Mouse (Mus musculus): Measurements from ENCODE around the gene Bcl7c.

The Bcl7c gene

DNA sequence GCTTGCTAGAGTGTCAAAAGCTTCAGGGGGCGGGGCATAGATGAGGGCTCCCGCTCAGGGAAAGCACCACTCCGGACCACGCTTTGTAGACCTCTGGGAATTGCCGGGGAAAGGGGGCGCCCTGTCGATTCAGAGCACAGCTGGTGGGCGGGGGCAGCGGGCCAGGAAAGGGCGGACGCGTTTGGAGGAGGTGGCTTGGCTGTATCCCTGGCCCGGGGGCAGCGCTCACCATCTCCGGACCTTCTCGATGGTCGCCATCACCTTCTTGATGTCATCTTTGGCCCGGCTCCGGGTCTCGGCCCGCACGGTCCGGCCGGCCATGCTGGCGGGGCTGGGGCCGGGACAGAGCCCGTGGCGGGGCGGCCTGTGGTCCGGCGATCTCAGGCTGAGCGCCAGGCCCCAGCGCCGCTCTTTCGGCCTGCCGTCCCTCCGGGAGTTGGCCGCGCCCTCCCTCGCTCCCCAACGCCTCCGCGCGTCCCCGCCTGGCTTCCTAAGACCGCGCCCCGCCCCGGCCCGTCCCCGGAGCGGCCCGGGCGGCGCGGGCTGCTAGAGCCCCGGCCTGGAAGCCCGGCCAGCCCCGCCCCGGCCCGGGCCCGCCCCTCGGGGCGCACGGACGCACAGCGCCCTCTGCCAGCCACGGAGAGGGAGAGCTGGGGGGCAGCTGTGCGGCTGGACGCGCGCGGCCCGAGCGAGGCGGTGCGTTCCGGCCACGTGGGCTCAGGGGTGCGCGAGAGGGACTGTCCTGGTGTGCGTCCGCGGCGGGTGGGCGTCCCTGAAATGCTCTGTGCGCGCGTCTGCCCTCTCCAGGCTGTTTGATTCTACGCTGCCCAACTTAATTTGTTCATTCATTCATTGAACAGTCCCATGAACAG lies at the start of gene Bcl7c:
Gene Bcl7c, minus strand, starts transcription at position 727 of the 872 bp plus-strand sequence.
- peak; percentile 90 for DNase-seq (ENCODE audit: low read depth, low spot score)
- Histone ChIP-seq H3K36me3 (ENCODE audit: control insufficient read depth, insufficient read depth, low read length, poor library complexity, severe bottlenecking) (peaks cover 3% of the 10 kb centered on the region; the same call in 1 of the 2 replicates), H3K27me3 (ENCODE audit: control insufficient read depth, insufficient read depth, low read length, poor library complexity, severe bottlenecking) (no peaks in the 10 kb centered on the region; the same call in 1 of the 2 replicates)

DNA sequence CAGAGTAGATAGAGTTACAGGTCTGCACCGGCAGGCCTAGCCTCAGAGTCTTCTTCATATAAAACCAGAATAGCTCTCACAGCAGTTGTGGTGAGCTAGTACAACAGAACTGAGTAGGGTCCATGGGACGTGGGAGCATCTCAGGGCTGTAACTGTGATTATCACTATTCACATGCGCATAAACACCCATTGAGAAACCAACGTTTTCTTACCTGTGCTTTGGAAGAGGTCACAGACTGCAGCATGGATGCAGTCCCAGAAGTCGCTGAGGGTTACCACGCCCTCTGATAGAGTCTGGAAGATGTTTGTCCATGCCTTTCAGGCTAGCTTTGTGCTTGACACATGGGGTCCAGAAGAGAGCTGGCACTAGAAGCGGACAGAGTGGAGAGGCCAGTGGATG lies 45.0 kb upstream of the Bcl7c start:
- H3K36me3 ChIP-seq (ENCODE audit: control insufficient read depth, insufficient read depth, low read length, poor library complexity, severe bottlenecking) = peaks cover 13% of the 10 kb centered on the region
- DNase-seq (ENCODE audit: low read depth, low spot score) = no peak
- no peaks in the 10 kb centered on the region for H3K27me3 ChIP-seq (ENCODE audit: control insufficient read depth, insufficient read depth, low read length, poor library complexity, severe bottlenecking)

DNA sequence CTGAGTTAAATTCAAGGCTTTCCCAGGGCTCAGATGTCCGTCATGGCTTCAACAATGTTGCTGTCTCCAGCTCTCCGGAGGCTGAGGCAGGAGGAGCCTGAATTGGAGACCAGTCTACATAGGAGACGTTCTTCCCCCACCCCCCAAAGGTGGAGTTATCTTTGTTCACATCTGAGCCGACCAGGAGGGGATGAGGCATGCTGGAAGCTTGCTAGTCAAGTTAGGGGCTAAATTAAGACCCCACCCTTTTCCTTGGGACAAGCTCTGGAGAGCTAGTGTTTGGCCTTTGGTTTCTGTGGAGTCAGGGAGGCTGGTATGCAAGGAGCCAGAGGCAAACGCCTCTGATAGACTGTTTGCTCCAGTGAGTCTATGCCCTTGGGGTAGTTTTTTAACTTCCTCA lies 44.4 kb upstream of the Bcl7c start:
- Histone ChIP-seq H3K27me3 (ENCODE audit: control insufficient read depth, insufficient read depth, low read length, poor library complexity, severe bottlenecking) (no peaks in the 10 kb centered on the region), H3K36me3 (ENCODE audit: control insufficient read depth, insufficient read depth, low read length, poor library complexity, severe bottlenecking) (peaks cover 13% of the 10 kb centered on the region)
- DNase-seq (ENCODE audit: low read depth, low spot score) = no peak

DNA sequence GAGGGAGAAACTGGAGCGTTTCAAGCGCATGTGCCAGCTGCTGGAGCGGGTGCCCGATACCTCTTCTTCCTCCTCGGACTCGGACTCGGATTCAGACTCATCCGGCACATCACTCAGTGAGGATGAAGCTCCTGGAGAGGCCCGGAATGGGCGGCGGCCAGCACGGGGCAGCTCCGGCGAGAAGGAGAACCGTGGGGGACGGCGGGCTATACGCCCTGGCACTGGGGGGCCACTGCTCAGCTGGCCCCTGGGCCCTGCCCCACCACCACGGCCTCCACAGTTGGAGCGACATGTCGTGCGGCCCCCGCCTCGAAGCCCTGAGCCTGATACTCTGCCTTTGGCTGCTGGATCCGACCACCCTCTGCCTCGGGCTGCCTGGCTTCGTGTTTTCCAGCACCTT lies 43.3 kb upstream of the Bcl7c start:
- no peaks in the 10 kb centered on the region for H3K27me3 ChIP-seq (ENCODE audit: control insufficient read depth, insufficient read depth, low read length, poor library complexity, severe bottlenecking)
- H3K36me3 ChIP-seq (ENCODE audit: control insufficient read depth, insufficient read depth, low read length, poor library complexity, severe bottlenecking) = peaks cover 13% of the 10 kb centered on the region
- DNase-seq (ENCODE audit: low read depth, low spot score) = no peak

DNA sequence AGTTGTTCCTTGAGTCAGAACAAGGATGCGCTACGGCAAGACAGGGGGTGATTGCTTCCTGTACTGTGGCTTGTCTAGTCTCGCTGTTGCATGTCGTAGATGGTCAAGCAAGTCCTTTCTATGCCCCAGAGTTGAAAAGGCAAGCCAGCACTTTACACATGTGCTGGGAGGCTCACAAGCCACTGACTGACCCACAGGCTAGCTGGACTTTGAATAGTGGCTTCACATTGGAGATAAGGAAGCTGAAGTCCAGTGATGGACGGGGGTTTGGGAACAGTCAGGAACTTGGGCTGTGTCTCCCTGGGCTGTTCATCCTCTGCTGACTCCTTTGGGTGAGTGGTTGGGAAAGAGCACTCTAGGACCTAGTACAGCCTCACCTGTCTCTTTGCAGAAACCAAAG lies 42.9 kb upstream of the Bcl7c start:
- no peaks in the 10 kb centered on the region for H3K27me3 ChIP-seq (ENCODE audit: control insufficient read depth, insufficient read depth, low read length, poor library complexity, severe bottlenecking)
- DNase-seq (ENCODE audit: low read depth, low spot score) = no peak
- H3K36me3 ChIP-seq (ENCODE audit: control insufficient read depth, insufficient read depth, low read length, poor library complexity, severe bottlenecking) = peaks cover 13% of the 10 kb centered on the region

DNA sequence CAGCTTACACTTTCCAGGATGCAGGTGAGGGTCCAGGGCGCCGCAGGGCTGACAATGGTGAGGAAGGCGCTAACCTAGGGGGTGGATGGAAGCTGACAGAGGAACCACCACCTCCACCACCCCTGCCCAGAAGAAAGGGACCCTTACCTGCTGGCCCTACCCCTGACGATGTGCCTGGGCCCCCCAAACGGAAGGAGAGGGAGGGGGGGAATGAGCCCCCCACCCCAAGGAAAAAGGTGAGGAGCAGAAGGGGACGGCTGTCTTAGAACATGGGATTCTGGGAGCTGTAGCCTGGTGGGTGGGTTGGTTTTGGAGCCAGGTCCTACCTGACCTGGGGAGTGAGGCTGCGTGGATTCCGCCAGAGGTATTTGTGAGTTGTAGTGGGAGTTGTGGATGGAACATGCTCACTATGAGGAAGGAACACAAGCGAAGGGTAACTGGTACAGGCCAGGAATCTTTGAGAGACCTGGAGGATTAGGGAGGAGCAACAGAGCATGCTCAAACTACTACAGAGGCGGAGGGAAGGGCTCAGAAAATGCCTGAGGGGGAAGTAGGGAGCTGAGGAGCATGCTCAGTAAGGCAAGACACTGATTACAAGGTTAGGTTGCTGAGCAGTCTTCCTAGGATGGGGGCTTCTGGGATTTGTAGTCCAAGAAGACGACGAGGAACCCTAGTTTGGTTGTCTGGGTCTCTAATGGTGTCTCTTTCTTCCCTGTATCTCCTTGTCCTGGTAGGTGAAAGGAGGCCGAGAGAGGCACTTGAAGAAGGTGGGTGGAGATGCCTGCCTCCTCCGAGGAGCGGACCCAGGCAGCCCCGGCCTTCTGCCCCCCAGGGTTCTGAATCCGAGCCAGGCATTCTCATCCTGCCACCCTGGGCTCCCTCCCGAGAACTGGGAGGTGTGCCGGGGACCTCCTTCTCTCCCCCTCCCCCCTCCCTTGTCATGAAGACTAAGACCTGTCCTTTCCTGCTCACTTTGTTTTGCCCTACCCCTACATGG lies 41.7 kb upstream of the Bcl7c start:
- Histone ChIP-seq H3K36me3 (ENCODE audit: control insufficient read depth, insufficient read depth, low read length, poor library complexity, severe bottlenecking) (peaks cover 13% of the 10 kb centered on the region), H3K27me3 (ENCODE audit: control insufficient read depth, insufficient read depth, low read length, poor library complexity, severe bottlenecking) (no peaks in the 10 kb centered on the region)
- no peak for DNase-seq (ENCODE audit: low read depth, low spot score)

DNA sequence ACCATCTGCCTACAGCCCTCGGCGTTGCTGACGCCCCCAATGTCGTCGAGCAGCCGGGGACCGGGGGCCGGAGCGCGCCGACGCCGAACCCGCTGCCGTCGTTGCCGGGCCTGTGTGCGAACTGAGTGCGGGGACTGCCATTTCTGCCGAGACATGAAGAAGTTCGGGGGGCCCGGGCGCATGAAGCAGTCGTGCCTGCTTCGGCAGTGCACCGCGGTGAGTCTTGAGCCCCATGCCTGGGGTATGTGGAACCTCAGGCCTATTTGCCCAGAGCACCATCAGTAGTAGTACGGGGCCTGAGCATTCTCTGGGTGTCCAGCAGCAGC lies 39.5 kb upstream of the Bcl7c start:
- no peak for DNase-seq (ENCODE audit: low read depth, low spot score)
- H3K27me3 ChIP-seq (ENCODE audit: control insufficient read depth, insufficient read depth, low read length, poor library complexity, severe bottlenecking) = no peaks in the 10 kb centered on the region
- peaks cover 8% of the 10 kb centered on the region for H3K36me3 ChIP-seq (ENCODE audit: control insufficient read depth, insufficient read depth, low read length, poor library complexity, severe bottlenecking)

DNA sequence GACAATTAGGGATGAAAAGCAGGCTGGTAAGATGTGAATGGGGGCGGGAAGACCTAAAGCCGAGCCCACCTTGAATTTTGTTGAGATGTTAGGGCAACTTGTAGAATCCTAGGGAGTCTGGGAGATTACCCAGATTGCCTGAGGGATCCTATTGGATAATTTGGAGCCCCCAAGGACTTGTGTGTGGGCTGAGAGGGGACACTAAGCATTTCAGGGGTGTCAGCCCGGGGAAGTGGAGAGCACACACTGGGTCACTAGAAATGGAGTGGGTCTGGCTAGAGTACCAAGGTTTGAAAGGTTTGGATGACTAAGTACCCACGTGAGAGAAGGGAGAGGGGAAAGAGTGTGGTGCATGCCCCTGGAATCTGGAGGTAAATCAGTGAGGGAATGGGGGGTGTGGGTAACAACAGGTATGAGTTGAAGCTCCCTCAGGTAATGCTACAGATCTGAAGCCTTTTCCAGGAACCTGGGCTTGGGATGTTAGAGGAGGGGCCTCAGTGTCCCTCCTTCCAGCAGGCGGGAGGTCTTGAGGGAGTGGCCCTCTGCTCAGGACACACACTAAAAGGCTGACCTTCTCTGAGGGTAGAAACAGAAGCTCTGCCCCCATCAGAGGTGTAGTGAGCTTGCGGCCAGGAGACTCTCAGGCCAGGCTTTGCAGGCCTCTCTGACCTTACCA lies 39.0 kb upstream of the Bcl7c start:
- H3K36me3 ChIP-seq (ENCODE audit: control insufficient read depth, insufficient read depth, low read length, poor library complexity, severe bottlenecking) = peaks cover 5% of the 10 kb centered on the region
- DNase-seq (ENCODE audit: low read depth, low spot score) = no peak

DNA sequence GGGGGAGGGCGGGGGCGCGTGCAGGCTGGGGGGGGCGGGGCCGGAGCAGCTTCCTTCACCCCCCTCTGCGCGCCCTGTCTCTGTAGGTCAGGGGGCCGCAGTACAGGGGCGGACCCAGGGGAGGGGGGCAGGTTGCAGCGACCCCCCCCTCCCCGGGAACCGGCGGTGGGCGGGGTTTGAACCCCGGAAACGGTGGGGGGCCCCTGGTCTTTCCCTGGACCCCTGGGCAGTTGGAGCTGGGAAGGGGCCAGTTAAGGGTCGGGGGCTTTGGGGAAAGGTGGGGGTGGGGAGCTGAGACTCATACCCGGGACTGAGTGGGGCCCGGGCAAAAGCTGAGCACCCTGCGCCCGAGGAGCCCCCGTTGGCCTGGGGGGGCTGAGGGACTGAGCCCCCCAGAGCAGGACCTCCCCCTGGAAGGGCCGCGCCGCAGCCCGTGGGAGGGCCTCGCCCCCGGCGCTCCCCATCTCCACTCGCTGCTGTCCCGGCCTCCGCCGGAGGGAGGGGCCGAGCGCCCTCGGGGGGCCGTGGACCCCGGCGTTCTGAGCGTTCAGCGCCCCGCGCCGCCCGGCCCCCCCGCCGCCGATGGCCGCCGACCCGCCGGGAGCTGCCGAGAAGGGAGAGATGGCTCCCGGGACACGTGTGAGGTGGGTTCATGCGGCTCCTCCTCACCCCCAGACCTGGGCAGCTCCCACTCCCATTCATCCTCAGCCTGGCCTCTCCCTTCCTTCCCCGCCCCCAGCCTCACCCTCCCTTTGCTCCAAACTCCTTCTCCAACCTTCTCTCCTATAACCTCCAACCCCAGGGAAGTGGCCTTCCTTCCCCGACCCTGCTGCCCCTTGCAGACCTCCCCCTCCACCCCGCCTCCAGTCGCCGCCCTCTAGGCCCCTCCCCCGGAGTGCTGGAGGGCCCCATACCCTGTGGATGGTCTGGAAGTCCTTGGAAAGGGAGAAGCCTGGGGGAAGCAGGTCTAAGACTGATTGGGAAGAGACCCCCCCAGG lies 38.1 kb upstream of the Bcl7c start:
- DNase-seq (ENCODE audit: low read depth, low spot score) = no peak
- Histone ChIP-seq H3K27me3 (ENCODE audit: control insufficient read depth, insufficient read depth, low read length, poor library complexity, severe bottlenecking) (no peaks in the 10 kb centered on the region), H3K36me3 (ENCODE audit: control insufficient read depth, insufficient read depth, low read length, poor library complexity, severe bottlenecking) (peaks cover 5% of the 10 kb centered on the region; the same call in 1 of the 2 replicates)

More for the DNA sequence above, 39.0 kb upstream of the Bcl7c start:
- no peaks in the 10 kb centered on the region for H3K27me3 ChIP-seq (ENCODE audit: control insufficient read depth, insufficient read depth, low read length, poor library complexity, severe bottlenecking)

DNA sequence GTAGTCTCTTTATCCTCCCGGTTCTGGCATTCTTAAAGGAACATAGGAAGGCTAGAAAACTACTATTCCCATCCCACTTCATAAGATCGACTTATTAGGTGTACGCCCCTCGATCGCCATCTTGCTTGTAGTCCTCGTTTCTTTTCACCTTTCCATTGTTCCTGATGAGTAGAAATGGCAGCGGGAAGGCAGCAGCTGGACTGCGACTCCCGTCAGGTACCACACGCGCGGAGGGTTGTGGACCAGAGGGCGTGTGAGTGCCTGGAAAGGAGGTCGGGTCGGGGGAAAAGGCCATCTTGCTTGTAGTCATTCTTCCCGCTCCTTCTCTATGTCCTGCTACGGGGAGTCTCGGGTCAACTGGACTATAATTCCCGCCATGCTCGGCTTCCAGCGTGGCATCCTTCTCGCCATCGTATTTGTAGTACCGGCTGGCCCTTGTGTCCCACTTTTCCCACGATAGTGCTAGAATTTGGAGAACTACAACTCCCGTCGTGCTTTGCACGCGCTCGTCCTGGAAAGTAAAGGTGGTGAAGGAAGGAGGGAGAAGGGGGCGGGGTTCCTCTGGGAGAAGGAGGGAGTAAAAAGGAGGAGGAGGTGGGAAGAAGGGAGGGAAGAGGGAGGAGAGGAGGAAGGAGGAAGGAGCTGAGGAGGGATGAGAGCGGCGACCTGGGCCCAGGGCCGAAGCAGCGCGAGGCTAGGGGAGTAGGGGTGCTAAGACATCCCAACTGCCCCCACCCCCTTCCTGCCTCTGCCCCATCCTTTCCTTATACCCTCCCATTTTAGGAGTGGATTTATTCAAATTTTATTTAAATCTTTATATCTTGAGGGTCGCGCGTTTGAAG lies 37.1 kb upstream of the Bcl7c start:
- Histone ChIP-seq H3K36me3 (ENCODE audit: control insufficient read depth, insufficient read depth, low read length, poor library complexity, severe bottlenecking) (peaks cover 2% of the 10 kb centered on the region; the same call in 1 of the 2 replicates), H3K27me3 (ENCODE audit: control insufficient read depth, insufficient read depth, low read length, poor library complexity, severe bottlenecking) (no peaks in the 10 kb centered on the region)
- peak; percentile 70 for DNase-seq (ENCODE audit: low read depth, low spot score)

DNA sequence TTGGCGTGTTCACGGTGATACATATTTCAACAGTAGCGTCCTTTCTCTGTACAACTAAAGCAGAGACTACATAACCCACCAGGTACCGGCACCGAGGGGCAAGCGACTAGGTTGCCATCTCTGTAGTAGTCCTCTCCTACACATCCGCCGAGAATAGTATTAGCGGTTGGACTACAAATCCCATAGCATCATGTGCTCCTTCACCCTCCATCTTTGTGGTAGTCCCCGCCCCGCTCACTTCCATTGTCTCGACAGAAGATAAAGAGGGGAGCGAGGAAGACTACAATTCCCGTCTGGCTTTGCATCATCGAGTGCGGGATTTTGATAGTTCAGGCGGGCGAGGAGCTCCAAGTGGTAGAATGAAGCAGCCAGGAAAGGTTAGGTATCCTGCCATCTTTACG lies 36.5 kb upstream of the Bcl7c start:
- peaks cover 2% of the 10 kb centered on the region; the same call in 1 of the 2 replicates for H3K36me3 ChIP-seq (ENCODE audit: control insufficient read depth, insufficient read depth, low read length, poor library complexity, severe bottlenecking)
- peak; percentile 92 for DNase-seq (ENCODE audit: low read depth, low spot score)

DNA sequence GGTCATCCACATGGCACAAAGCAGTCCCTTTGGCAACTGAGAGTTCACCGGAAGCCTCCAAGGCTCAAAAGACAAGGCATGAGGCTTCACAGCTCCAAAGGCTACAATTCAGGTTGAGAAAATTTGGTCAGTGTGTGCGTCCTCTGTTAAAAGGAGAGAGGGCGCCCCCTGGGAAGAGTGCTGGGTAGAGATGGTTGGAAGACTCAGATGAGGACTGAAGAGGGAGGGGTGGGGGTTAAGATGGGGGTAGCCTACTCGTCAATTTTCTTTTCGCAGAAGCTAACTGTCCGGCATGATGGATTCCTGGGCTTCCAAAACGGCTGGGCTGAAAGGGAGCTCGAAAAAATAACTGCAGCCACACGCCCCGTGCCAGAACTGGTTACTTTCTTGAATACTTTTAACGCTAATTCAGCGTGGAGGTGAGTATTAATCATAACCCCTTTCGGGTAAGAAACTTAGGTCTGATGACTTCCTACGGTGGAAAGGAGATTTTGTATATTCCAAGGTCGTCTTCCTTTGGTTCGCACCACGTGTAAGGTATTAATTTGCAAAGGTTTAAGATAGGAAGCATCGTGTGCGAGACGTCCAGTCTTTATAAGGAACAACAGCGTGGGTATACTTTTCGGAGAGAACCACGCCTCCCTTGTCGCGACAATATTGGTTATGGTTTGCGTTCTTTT lies 35.8 kb upstream of the Bcl7c start, which contains the start of gene Fbxl19:
Gene Fbxl19, plus strand, starts transcription at position 178 of the 680 bp plus-strand sequence.
- H3K36me3 ChIP-seq (ENCODE audit: control insufficient read depth, insufficient read depth, low read length, poor library complexity, severe bottlenecking) = peaks cover under 1% of the 10 kb centered on the region; the same call in 1 of the 2 replicates
- peak; percentile 75 for DNase-seq (ENCODE audit: low read depth, low spot score)
- H3K27me3 ChIP-seq (ENCODE audit: control insufficient read depth, insufficient read depth, low read length, poor library complexity, severe bottlenecking) = no peaks in the 10 kb centered on the region

More for the DNA sequence above, 36.5 kb upstream of the Bcl7c start:
- no peaks in the 10 kb centered on the region for H3K27me3 ChIP-seq (ENCODE audit: control insufficient read depth, insufficient read depth, low read length, poor library complexity, severe bottlenecking)

Measured in splenic B cell, adult 2 months (primary cell).